Mouse (Mus musculus) T-helper 2 cell (primary cell): ENCODE data around the gene Cep250.

Experiments
- in situ Hi-C: fragments of 300-600 bp; cut with MboI, MseI; formaldehyde crosslinking; loops from one replicate; pipeline ENCODE4 v1.15.1; 2025; ENCODE audit warnings: high pct_unique_total_duplicates

Cep250 gene

DNA sequence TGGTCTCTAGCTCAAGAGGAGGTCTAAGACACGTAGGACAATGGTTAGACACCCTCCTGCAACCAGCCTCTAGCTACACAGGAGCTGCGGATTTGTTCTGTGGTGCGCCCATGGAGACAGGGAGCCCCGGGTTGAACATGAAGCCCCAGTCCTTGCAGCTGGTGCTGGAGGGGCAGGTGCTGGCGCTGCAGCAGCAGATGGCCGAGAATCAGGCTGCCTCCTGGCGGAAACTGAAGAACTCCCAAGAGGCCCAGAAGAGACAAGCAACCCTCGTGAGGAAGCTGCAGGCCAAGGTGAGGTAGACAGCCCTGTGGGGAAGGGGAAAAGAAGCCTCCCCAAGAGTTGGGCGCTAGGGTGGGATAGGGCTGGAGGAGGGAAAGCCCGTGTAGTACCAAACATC lies 5.6 kb downstream of the Cep250 start:
- in situ Hi-C loops = loop anchor here (10.0 kb wide), 1 partner anchor 173 kb away; no protein-coding TSS in a partner anchor

DNA sequence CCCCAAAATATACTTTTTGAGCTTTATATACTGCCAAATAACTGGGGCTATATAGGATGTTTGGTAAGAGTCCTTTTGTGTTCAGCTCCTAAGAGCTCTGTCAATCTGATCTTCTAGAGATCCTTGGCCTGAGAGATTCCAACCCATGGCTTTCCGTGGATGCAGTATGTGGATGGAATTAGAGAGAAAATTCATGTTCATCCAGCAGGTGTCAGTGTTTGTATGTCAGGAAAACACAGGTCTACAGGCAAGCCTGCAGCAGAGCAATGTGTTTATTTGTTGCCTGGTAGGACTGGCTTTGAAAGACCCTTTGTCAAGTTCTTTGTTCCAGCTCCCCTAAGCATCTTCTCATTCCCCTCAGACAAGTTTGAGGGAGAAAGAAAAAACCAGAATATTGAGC lies 6.7 kb downstream of the Cep250 start:
- in situ Hi-C loops = loop anchor here (10.0 kb wide), 1 partner anchor 172 kb away; no protein-coding TSS in a partner anchor

GRCm38 (mm10) chr2:155973348-155973747 lies 17.1 kb downstream of the Cep250 start:
- in situ Hi-C loops = no loop called here

DNA sequence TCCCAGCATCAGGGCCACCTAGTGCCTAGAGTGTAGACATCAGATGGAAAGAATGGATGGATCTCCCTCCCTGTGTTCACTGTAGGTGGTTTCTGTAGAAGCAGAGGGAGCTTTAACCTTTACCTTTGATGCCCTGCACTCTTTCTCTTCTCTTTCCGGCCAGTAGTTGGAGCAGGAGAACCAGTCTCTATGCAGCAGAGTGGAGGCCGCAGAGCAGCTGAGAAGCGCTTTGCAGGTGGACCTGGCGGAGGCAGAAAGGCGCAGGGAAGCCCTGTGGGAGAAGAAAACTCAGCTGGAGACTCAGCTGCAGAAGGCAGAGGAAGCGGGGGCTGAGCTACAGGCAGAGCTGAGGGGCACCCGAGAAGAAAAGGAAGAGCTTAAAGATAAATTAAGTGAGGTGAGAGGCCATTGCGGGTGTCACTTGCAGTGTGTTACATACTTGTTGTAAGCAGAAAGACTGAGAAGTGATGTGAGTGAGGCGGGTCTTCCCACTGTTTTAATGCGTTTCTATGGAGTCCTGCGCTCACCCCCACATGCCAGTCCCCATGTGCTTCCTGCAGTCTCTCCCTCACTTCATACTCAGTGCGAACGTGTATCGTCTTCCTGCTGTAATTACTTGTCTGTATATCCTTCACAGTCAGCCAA lies 18.0 kb downstream of the Cep250 start:
- in situ Hi-C loops = no loop called here

DNA sequence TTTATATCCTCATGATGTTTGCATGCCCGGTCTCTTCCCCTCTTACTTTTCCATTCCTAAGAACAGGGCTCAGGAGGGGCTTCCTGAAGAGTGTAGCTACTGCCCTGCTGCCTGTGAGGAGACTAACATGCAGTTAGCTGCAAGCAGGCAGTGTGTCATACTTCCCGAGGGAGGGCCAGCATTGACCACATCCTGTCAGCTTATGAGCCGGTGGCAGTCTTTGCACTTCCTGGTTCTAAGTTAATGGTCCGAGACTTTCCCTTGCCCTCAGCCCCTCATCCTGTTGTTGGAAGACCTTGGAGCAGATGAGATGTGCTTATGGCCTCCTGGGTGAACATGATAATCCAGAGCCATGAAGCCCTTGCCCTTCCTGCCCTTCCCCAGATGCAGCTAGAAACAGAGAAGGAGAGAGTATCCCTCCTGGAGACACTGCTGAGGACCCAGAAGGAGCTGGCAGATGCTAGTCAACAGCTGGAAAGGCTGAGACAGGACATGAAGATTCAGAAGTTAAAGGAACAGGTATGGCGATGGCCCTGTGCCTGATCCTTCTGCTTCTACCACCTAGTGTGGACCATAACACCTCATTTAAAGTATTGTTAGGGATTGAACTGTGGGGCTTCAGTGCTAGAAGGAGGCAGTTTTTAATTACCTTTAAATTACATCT lies 23.2 kb downstream of the Cep250 start:
- in situ Hi-C loops = no loop called here

DNA sequence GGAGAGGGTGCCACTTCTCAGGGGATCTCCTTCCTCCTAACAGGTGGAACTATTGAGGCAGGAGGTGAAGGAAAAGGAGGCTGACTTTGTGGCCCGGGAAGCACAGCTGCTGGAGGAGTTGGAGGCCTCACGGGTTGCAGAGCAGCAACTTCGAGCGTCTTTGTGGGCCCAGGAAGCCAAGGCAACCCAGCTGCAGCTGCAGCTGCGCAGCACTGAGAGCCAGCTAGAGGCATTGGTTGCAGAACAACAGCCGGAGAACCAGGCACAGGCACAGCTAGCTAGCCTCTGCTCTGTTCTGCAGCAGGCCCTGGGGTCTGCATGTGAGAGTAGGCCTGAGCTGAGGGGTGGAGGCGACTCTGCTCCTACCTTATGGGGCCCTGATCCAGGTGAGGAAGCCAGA lies 29.5 kb downstream of the Cep250 start:
- in situ Hi-C loops = no loop called here

- in situ Hi-C loops = no loop called here
Measured at GRCm38 (mm10) chr2:155987131-155987530, 30.9 kb downstream of the Cep250 start.

DNA sequence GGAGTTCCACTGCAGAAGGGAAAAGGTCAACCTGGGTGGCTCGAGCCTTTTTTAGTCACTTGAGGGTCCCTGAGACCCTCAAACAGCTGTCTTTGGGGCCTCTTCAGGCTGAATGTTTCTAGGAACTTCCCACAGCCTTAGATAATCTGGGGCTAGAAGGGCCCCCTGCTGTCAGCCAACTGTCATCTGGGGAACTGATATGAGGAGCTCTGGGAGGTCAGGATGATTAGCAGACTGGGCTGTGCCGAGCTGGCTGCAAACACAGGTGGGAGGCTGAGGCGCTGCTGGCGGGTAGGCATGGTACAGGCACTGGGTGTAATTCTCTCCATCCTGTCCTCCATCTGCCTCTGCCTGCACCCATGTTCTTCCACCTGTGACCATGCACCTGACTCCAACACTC lies 32.8 kb downstream of the Cep250 start:
- in situ Hi-C loops = no loop called here

DNA sequence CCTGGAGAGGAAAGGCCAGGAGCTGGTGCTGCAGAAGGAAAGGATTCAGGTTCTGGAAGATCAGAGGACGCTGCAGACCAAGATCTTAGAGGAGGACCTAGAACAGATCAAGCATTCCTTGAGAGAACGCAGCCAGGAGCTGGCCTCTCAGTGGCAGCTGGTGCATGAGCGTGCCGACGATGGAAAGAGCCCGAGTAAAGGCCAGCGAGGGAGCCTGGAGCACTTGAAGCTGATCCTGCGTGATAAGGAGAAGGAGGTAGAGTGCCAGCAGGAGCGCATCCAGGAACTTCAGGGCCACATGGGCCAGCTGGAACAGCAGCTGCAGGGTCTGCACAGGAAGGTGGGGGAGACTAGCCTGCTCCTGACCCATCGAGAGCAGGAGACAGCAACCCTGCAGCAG lies 34.9 kb downstream of the Cep250 start:
- in situ Hi-C loops = no loop called here

- in situ Hi-C loops = no loop called here
Measured at GRCm38 (mm10) chr2:155991863-155992321, 35.6 kb downstream of the Cep250 start.

DNA sequence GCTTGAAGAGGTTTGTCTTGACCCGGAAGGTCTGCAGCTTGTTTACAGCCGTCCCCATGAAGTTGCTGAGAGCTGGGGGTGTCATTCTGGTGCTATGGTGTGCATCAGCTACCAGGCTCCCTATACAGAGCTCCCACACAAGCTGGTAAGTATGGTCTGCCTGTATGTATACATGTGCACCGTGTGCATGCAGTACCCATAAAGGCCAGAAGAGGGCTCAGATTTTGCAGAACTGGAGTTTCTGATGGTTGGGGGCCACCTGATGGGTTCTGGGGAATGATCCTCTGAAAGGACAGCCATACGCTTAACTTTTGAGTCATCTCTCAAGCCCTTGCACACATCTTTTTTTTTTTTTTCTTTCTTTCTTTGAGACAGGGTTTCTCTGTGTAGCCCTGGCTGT lies 49.1 kb downstream of the Cep250 start:
- in situ Hi-C loops = loop anchor here (5.0 kb wide), 1 partner anchor 78 kb away; no protein-coding TSS in a partner anchor

- in situ Hi-C loops = loop anchor here (5.0 kb wide), 1 partner anchor 81 kb away; no protein-coding TSS in a partner anchor
Measured at GRCm38 (mm10) chr2:156007888-156008532, 51.8 kb downstream of the Cep250 start, which contains the start of the genes 6430550D23Rik and Ergic3. TSS of gene 6430550D23Rik (minus strand) at chr2:156007977. TSS of gene Ergic3 (plus strand) at chr2:156008045.

- in situ Hi-C loops = no loop called here
Measured at GRCm38 (mm10) chr2:156018106-156018505, 61.8 kb downstream of the Cep250 start.

GRCm38 (mm10) chr2:156021219-156021618 lies 65.0 kb downstream of the Cep250 start:
- in situ Hi-C loops = no loop called here

- in situ Hi-C loops = no loop called here
Measured at GRCm38 (mm10) chr2:156021765-156022164, 65.5 kb downstream of the Cep250 start.

DNA sequence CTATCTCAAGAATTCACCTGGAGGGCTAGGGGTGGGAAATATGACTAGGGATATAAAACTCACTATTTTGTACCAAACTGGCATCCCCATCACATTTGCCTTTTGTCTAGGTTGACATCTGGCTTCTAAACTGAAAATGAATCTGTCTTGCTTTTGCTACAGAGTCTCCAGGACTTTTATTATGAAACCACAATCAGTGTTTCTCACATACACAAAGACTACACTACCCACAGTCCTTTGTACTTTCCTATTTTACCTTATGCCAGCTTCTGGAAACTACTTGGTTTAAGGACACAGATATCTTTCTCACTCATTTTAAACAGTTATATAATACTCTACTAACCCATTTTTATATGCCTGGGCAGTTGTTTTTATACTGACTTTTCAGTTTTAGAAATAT lies 69.2 kb downstream of the Cep250 start:
- in situ Hi-C loops = no loop called here

DNA sequence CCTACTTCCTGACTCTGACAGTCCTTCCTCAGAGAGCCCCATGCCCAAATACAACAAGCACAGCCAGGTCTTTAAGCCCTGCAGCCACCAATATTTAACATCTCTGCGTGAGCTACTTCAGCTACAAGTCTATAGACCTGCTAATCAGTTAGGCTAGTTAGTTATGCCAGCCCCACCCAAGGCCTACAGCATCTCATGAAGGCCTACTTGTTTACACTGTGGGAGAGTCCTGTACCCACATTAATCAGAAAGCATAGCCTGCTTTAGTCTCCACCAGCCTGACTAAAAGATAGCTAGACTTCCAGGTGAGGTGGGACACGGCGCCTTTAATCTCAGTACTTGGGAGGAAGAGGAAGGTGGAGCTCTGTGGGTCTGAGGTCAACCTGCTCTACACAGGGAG lies 83.1 kb downstream of the Cep250 start:
- in situ Hi-C loops = no loop called here

GRCm38 (mm10) chr2:156042903-156043302 lies 86.6 kb downstream of the Cep250 start:
- in situ Hi-C loops = no loop called here

DNA sequence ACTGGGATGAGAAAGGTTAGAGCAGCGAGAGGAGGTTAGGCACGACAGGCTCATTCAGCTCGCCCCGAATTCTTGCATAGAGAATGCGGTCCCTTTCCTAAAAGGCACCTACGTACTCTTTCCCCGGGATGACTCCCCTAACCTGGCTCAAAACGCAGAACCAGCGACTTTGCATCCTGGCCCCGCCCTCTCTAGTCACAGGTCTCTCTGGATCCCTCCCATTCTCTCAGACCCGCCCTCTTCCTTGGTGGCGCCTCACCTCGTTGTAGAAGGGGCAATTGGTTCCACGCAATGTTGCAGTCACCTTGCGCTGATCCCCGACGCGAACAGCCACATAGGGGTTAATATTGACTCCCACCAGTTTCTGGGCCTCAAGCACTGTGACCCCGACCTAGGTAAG lies 91.7 kb downstream of the Cep250 start:
- in situ Hi-C loops = no loop called here
